Mouse (Mus musculus) telencephalon, adult 2 months (tissue): ENCODE measurements around the gene Diras2.

Experiments
- DNase-seq: peaks from one replicate; pipeline ENCODE4 v3.0.0-alpha.2; 2011; ENCODE audit warnings: low read depth, low spot score

Gene Diras2

DNA sequence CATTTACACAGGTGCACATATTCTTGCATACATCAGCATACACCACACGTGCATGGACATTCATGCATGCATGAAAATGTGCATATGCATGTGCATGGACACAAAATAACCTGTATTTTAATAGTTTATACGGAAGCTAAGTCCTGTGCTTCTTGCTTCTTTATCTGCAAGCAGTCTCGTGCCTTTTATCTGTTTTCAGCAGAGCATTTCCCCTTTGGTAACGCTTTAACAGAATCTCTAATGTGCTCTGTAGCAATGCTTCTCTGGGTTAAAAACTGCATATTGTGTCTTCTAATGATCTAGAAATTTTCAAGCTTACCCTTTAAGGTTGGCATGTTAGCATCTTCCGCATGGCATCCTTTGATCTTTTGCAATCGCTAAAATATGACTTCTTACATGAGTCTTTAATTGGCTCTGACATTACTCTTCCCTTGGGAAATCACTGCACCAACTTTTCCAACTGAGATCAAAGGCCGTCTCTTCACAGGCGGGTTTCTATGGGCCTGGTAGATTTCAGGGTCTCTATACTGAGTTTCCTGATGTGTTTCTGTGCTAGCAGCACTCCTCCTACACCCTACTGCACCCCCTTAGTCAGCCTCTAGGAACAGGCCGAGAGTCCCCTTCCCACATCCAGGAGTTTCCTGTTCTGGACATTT is 21.9 kb upstream of the Diras2 start:
- no peak for DNase-seq

DNA sequence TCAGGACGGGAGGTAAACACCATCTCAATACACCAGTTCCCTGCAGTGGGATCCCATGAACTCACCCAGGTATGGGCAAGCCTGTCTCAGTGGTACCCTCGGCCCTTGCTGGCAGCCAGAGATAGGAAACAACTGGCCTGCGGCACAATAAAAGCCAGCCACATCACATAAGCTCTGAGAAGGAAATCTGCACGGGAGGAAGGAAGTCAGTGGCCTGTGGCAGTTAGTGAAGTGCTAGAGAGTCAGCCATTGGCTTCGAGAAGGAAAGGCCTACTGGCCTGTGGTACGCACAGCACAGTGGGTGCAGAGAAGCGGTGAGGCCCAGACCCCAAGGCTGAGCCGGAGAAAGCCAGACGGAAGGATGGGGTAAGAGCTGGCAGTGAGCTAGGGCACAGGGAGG is 20.2 kb upstream of the Diras2 start:
- DNase-seq: no peak

DNA sequence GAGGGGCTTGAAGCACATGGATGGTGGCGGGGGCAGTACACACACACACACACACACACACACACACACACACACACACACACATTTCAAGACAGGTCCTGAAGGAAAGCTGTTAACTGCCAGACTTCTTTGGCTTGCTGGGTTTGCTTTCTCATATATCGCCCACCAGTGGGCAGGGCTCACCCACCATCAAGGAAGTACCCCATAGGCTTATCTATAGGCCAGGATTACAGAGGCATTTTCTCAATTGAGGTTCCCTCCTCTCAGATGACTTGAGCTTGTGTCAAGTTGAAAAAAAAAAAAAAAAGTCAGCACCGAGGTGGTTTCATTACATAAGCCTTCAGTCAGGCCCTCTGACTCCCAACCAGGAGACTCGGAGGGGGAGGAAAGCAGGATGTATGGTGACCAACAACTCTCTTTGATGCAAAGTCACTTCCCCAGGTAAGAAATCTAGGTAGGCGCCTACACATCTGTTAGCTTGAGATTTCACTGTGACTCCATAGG is 19.7 kb upstream of the Diras2 start:
- DNase-seq: no peak

DNA sequence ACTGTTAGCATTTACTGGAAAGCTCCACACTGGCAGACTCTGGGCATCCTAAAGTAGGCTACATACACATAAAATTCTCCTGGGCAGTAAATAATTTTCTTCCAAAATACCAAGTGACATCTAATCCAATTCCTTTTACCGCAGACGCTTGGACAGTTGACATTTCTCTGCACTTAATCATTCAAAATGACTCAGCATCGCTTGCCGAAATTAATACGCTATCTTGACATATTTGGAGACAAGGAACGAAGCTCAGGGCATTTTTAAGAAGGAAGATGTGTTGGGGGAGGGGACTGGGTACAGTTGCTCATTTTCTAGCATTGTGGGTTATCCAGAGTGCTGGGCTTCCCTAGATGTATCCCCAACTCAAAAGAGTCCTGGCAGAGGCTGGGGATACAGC is 15.2 kb upstream of the Diras2 start:
- no peak for DNase-seq

DNA sequence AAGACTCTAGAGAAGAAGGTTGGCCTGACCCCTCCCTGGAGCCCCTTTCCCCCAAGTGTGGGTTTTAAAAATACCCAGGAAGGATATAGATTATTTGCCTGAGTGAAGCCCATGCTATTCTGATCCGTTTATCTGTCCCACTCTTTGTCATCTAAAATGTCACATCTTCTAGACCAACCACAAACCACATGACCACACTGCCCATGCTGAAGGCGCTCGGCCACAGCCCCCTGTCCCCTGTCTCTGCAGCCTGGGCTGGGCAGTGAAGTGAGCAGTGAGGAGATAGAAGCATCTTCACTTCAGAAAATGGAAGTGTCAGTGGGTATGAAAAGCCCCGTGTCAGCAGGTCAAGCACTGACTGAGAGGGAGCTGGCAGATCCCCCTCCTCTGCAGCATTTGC is 11.6 kb upstream of the Diras2 start:
- no peak for DNase-seq

DNA sequence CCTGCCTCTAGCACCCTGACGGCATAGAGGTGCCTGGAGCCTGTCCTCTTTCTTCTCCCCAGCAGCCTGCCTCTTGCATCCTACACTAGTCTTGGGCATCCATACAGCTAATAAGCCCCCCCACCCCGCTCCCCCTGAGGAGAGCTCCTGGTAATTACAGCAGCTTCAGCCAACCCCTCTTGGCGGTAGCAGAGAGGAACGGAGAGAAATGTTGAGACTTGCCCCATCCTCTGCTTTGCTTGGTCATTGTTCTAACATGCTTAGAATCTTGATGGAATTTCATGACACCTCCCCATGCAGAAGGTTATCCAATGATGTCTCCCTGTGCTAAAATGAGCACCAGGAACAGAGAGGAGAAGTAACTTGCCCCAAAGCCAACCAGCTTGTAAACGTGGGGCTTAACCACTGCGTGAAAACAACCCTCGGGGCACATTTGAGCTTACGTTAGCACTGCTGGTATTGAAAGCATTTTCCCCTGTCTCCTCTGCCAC is 11.0 kb upstream of the Diras2 start:
- DNase-seq: no peak

DNA sequence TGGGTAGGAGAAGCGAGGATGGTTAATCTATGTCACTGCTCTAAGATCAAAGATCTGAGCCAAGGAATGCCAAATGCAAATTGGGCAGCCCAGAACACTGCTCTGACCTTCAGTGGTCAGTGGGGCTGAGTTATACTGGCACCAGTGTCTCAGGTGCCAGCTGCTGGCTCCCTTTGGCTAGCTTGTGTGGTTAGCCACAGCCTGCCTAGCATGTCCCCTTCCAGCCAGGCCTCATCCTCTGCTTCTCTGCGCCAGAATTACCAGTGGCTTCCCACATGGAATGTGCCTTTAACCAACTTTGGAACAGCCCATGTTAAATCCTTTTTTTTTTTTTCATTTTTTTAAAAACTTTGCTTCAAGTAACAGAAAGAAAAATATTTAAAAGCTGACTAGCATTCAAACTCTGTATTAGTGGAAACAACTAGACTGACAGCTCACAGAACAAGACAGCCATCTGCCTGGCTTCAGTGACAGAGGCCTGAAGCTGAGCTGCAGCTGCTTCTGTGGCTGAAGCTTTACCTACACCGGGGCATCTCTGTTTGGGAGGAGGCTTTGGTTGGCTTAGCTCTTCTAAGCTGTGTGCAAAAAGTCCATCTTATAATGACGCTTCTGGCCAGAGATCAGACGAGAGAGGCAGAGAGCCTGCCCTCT is 10.4 kb upstream of the Diras2 start:
- DNase-seq: no peak

DNA sequence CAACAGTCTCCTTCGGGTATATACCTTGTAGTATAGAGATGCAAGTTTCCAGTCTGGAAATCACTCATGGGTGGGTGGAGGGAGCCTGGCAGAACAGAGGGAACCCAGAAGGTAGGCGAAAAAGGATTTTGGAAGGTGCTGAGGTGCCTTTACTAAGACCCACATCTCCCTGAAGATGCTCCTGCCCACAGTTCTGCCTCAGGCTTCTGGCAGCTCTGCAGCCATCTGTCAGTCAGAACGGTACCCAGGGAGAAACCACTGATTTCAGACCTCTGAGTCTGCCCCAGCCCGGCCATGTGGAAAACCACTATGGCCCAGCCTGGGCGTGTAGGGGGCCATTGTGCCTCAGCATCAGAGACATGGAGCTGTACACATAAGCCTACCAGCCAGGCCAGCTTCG is 8.4 kb upstream of the Diras2 start:
- DNase-seq: no peak

DNA sequence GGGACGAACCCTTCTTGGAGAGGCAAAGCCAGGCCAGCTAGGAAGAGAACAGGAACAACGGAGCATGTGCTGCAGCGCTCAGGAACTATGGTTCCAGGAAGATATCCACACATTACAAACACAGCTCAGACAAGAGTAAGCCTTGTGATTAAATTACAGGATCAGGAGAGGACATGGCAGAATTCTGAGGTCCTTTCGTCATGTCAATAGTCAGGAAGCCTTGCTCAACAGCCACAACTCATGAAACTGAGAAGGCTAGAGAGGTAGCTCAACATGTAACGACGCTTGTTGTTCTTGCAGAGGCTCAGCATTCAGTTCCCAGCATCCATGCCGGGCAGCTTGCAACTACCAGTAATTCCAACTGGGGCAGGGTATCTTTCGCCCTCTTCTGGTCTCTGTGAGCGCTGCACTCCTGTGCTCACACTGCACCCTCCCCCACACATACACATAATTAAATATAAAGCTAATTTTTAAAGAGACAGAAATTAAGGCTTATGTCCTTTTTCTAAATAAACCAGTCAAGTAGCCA is 7.6 kb upstream of the Diras2 start:
- DNase-seq: no peak

DNA sequence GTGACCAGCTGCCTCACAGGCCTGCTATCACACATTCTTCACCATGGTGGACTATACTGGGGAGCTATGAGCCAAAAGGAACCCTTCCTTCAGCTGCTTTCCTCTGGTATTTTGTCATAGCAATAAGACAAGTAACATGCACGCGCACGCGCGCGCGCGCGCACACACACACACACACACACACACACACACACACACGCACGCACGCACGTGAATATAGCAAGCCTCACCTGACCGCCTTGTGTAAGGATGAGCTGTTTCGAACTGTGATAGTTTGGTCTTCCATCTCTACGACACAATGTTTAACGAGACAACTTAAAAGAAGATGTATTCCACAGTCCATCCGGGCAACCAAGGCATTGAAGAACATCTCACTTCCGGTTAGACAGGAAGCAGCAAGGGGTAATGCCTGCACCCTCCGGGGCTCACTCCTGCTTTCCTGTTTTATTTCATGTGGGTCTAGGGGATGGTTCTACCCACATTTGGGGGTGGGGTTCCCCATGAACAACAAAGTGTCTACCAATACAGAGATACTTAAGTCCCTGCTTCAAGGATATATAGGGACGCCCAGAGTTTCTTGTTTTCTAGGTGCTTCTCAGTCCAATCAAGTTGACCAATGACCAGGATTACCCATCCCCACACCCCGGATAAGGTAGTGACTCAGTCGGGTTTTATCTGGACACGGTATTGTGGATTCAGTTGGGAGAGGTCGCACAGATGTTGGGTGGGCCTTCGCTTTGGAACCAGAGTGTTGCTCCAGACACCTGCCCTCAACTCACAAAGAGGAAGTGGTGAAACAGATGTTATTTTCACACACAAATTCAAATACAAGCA is 6.9 kb upstream of the Diras2 start:
- no peak for DNase-seq

DNA sequence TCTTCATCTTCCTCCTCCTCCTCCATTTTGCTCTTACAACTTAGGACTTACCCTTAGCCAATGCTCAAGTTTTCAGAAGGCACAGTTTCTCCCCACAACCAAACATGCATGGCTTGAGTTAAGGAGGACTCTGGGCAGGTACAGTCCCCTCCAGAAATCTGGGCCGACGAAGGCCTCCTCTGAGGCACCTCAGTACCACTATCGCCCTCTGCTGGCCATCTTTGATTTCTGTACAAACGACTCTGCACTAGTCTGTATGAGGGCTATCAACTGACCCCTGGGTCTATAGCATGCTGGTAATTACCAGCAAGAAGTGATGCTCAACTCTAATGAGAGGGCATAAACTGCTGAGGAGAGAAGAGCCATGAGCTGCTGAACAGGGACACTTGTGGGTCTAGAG is 4.5 kb upstream of the Diras2 start:
- DNase-seq: no peak

DNA sequence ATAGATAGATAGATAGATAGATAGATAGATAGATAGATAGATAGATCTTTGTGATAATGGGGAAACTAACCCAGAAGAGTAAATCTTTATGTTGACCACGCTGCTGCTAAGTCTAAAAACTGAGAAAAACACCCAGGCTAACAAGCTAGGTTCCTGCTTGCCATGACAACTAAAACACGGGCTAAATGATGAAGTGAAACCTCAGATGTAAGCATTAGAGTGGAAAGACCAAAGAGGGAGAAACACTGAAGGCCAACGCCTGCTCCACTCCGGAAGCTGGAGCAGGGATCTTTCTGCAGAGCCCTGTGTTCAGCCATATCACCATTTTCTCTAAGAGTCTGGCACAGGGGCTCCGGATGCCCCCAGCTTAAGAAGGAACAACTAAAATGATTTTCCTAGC is 2.6 kb upstream of the Diras2 start:
- DNase-seq: no peak

DNA sequence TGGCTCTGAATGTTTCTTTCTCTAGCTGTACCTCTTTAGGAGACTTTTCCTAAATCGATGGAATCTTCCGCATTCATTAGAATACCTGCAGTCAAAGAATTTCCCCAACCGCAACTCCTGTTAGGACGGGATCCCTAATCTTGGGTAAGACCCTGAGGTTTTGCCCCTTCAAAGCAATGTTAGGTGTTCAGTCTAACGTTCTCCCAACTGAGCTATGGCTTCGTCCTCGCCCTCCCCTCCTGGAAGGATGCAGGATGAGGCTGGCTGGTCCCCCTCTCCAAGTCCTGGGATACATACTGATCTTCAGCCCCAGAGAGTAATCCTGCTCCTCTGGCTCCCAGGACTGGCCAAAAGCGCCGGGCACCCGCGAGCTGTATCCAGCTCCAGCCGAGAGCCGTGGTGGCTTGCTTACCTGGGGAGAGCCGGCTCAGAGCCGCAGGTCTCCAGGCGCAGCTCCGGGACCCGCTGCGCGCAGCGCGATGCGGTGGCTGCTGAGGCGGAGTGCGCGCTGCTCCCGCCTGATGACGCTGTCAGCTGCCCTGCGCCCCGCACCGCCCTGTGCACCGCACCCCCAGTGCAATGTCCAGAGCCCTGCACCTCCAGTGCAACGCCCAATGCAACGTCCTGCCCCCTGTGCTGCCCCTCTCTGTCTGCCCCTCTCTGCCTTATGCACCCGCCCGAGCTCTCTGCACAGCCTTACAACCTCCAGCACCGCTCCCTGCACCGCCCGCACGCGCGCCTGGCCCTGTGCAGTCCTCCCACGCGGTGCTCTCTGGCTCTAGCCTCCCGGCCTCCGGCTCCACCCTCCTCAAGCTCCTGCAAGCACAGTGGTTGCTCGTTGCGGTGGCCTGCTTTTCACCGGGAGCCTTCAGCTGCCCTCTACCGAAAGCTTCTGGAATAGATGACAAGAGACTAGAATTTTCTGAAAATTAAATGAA is 802 bp downstream of the Diras2 start:
- DNase-seq: peak; percentile 92

DNA sequence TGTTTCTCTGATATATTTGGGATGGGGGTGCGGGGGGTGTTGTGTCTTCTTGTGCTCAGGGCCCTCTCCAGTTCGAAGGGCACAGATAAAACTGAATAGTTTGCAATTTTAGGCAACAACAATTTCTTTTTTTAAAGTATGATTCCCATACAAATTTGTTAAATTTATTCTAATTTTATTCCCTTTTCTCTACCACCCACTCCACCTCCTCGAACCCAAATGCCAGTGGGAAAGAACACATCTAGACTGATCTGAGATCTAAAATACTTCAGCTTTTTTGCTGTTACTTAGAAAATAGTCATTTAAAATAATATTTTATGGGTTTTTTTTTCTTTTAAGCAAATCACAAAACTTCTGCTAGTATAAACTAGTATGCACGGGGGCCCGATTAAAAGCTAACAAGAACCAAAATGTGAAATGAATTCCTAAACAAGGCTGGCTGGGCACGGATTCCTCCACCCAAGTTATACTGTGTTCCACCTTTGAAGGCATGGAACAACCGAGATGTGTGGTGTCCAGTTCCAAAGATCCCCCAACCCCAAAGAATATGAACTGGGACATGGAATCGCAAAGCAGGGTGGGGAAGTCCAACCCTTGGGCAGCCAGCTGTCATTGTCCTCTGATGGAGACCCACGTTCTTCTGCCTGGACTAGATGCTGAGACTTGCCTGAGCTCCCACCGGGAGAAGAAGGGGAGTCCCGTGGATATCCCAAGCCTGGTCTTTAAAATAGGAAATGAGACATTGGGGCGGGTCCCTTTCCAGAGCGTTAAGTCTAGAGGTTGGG is 1.7 kb downstream of the Diras2 start:
- no peak for DNase-seq

DNA sequence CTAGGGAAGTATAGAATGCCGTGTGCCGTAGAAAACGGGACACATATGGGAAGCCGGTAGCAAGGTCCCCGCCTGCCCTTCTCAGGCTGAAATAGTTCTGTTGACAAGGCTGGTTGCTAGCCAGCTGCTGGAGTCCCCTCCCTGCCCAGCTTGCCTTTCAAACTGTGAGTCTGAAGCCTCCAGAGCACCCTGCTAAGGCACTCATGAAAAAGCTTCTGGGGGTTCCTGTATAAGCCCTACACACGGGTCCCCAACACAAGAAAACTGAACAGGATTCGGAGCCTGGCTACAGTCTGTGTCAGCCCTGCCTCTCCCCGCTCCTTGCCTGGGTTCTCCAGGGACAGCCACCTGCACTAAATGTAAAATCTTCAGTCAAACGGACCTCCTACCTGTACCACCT is 2.3 kb downstream of the Diras2 start:
- DNase-seq: no peak

DNA sequence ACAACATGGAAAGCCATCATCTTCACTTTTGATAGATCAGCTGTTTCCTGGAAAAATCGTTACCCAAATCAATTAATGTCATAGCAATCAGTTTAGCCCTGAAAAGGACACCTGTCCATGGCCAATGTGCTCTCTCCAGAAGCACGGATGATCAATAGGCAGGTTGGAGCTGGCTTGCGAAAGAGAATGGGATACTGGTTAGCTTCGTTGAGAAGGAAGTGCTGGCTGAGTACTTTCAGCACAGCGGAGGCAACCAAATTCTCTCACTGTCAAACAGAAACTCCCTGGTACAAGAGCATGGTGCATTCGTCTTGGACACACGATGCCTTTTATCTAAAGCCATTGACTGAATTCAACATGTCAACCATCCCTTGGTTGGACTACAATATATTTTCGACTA is 2.8 kb downstream of the Diras2 start:
- DNase-seq: no peak

DNA sequence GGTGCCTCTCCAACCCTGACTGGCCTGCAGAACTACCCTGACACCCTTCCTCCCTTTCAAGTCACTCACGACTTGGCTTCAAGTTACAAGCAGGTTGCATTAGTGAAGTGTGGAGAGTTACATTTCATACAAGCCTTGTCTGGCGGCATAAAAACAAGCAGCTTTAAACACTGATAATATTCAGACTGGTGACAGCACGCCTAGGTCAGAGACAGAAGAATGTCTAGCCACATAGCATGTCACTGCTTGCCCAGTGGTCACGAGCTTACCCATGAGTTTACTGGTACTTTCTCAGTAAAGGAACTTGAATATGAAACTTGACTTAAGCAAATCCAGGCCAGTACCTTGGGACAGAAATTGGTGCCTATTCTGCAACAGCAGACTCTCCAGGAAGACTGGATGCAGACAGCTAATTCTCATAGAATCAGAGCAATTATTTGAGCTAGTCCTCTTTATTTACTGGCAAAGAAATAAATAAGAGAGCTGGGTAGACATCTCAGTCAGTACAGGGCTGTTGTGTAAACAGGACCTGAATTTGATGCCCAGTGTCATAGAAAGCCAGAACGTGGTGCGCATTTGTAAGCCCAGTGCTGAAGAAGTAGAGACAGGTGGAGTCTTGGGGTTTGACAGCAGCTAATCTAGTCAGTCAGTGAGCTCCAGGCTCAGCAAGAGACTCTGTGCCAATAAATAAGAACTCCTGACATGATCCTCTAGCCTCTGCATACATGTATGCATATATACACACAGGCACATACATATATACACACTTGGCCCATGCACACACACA is 4.6 kb downstream of the Diras2 start:
- DNase-seq: no peak

DNA sequence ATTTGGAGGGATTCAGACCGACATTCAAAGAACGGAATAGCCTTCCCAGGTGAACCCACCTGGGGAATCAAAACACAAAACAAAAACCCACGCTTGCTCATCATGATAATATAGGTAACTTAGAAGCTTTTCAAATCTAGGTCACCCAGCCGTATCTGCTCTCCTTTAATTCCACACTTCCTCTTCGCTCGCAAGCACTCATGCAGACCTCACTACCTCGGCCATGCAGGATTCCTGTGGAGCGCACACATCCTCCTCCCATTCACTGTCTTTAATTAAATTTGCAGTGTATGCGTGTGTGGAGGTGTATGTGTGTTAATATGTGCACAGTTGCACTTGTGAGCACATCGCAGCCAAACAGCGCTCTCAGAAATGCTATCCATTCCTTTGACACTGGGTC is 6.8 kb downstream of the Diras2 start:
- no peak for DNase-seq

DNA sequence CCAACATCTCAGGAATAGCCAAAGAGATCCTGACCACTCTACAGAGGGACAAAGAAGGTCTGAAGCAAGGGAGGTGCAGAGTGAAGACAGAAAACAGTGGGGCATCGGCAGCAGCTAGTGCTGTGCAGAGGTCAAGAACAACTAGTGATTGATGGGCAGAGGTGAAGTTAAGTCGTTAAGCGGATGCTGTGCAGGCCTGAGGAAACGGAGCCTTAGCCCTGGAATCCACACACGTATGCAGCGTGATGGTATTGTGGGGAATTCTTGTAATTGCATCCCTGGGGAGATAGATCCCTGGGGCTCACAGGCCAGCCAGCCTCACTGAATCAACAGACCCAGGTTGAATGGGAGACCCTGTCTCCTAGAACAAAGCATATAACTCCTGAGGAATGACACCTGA is 9.9 kb downstream of the Diras2 start:
- no peak for DNase-seq

DNA sequence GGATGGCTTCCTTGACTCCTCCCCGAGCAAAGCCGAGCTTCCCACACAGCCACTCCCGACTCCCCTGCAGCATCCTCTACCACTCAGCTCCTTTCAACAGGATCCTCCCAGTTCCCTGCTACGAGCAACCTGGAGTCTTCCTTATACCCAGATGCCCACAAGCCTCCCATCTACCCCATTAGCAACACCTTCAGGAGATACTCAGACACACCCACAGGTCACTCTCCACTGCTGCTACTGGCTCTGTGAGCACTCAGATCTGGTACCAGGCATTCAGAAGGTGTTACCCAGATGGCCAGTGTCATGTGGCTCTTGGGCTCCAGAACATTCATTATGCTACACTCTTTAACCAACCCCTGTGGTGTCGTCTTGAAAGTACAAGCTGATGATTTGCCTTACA is 11.7 kb downstream of the Diras2 start:
- no peak for DNase-seq
